Mouse (Mus musculus) C2C12 (cell line): Measurements from ENCODE around the gene Lrp1. TPM values are rescaled to one million over a fixed set of nuclear protein-coding genes. Genes with fewer than 3 reads are reported as not detected.

ENCODE experiments used
- H3K27me3 ChIP-seq: one replicate; pipeline ENCODE4 v1.6.1; 2011; ENCODE audit not compliant: control insufficient read depth, insufficient read depth, insufficient read length
- H3K36me3 ChIP-seq: one replicate; pipeline ENCODE4 v1.6.1; 2011; ENCODE audit not compliant: control insufficient read depth, insufficient read depth
- H3K4me3 ChIP-seq: one replicate; pipeline ENCODE4 v1.5.1; 2011; ENCODE audit warnings: mild to moderate bottlenecking, control low read depth; ENCODE audit not compliant: poor library complexity, insufficient read depth, severe bottlenecking
- H3K79me2 ChIP-seq: one replicate; pipeline ENCODE4 v1.6.1; 2011; ENCODE audit not compliant: control insufficient read depth, insufficient read depth
- H3K79me3 ChIP-seq: one replicate; pipeline ENCODE4 v1.6.1; 2011; ENCODE audit warnings: low read depth, control low read depth
- H3ac ChIP-seq: one replicate; pipeline ENCODE3; 2011; ENCODE audit warnings: low read depth; ENCODE audit not compliant: control insufficient read depth, insufficient read length
- CEBPB ChIP-seq: IDR thresholded peaks from one replicate; pipeline ENCODE4 v1.6.1; 2011; ENCODE audit warnings: low read depth, mild to moderate bottlenecking, control low read depth, moderate library complexity
- CTCF ChIP-seq: IDR thresholded peaks from one replicate; pipeline ENCODE4 v1.5.1; 2011; ENCODE audit not compliant: control insufficient read depth, insufficient read depth, insufficient read length
- FOSL1 ChIP-seq: IDR thresholded peaks from one replicate; pipeline ENCODE4 v1.8.0; 2011; ENCODE audit warnings: mild to moderate bottlenecking, low read length; ENCODE audit not compliant: poor library complexity, insufficient read depth, severe bottlenecking
- MAX ChIP-seq: IDR thresholded peaks from one replicate; pipeline ENCODE4 v1.6.1; 2011; ENCODE audit warnings: mild to moderate bottlenecking, control low read depth
- MYOD1 ChIP-seq: IDR thresholded peaks from one replicate; pipeline ENCODE4 v1.6.1; 2011; ENCODE audit warnings: low read depth; ENCODE audit not compliant: control insufficient read depth, insufficient read length
- MYOG ChIP-seq: IDR thresholded peaks from one replicate; pipeline ENCODE4 v1.6.1; 2011; ENCODE audit not compliant: control insufficient read depth, insufficient read length; ENCODE audit errors: extremely low read depth
- USF1 ChIP-seq: IDR thresholded peaks from one replicate; pipeline ENCODE4 v1.6.1; 2011; ENCODE audit warnings: low read depth, mild to moderate bottlenecking, control low read depth, moderate library complexity
- polyA plus RNA-seq: library from polyadenylated mRNA; unstranded; fragments of >200 nt; fragmentation: generic; extraction: Trizol; gene quantifications from one replicate; pipeline ENCODE4 v1.2.1, GENCODE M21; 2012; ENCODE audit warnings: missing spikeins

Lrp1 gene
- polyA plus RNA-seq, 1 experiment = 190 TPM

DNA sequence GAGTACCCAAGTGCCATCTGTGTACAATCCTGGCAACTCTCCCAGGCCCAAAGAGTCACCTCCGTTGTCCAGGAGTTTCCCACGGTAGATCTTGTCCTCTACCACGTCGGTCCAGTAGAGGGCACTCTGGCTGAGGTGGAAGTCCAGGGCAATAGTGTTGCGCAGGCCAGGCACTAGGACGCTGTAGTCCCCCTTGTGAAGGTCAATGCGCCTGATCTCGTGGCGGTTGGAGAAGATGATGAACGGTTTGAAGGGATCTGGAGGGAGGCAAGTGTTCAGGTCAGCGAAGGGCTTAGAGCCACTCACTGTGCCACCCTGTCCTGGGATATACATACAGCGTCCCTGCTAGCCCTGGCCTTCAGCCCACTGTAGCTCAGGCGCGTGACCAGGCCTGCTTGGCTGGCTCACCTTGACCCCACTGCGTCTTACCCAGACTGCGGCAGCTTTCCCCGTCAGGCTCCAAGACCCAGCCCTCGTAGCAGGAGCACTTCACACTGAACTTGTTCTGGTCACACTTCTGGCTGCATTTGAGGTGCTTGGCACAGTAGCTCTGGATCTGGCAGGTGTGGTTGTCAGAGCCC lies 44.5 kb downstream of the Lrp1 start:
- Histone ChIP-seq H3K27me3 (no peaks in the 10 kb centered on the region), H3K36me3 (peaks cover 100% of the 10 kb centered on the region), H3ac (no peak overlapping the region), H3K4me3 (no peak overlapping the region), H3K79me2 (no peaks in the 10 kb centered on the region), H3K79me3 (peaks cover 3% of the 10 kb centered on the region)
- TF ChIP-seq CTCF (peak; percentile 75), FOSL1 (no peak), CEBPB (peak; percentile 24)

DNA sequence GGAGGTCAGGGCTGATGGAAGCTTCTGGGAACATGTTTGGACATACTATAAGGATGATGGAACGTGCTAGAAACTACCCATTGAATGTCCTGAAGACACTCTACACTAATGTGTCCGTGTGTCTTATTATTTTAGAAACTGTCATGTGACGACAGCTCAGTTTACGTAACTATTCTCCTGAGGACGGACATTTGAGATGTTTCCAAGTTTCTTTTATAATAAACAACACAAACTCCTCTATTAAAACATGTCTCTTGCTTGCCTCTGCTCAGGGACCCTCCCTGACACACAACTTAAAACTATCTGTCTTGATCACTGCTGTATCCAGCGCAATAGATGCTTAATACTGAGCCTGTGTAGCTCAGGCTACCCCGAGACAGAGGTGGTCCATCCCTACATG lies 45.2 kb downstream of the Lrp1 start:
- TF ChIP-seq USF1 (peak; percentile 11), MAX (no peak)
- Histone ChIP-seq H3K79me3 (peaks cover 3% of the 10 kb centered on the region), H3K36me3 (peaks cover 100% of the 10 kb centered on the region)

DNA sequence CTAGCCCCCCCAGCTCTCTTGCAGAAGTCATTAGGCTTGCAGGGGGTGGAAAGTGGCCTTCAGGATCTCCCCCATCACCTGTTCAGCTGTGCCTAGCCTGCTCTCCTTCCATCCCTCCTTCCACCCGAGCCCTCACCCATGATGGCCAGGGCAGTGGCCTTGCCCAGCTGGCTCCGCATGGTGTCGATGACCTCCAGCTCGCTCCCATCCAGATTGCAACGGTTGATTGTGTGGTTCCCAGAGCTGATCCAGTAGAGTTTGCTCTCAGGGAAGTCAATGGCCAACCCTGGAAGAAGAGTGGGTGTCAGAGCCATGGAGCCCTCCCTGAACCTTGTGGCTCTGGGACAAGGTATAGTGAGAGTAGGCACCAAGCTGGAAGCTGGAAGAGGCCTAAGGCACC lies 48.7 kb downstream of the Lrp1 start:
- Histone ChIP-seq H3K79me3 (peaks cover 2% of the 10 kb centered on the region), H3ac (no peak overlapping the region), H3K36me3 (peaks cover 98% of the 10 kb centered on the region), H3K27me3 (no peaks in the 10 kb centered on the region), H3K4me3 (no peak overlapping the region), H3K79me2 (no peaks in the 10 kb centered on the region)
- no peak for TF ChIP-seq FOSL1
- TF ChIP-seq CTCF = no peak
- TF ChIP-seq USF1 = no peak
- TF ChIP-seq CEBPB = no peak
- TF ChIP-seq MYOG = no peak
- no peak for TF ChIP-seq MYOD1
- TF ChIP-seq MAX = no peak

More for the DNA sequence above, 45.2 kb downstream of the Lrp1 start:
- Histone ChIP-seq H3K27me3 (no peaks in the 10 kb centered on the region), H3ac (no peak overlapping the region), H3K4me3 (no peak overlapping the region), H3K79me2 (no peaks in the 10 kb centered on the region)

DNA sequence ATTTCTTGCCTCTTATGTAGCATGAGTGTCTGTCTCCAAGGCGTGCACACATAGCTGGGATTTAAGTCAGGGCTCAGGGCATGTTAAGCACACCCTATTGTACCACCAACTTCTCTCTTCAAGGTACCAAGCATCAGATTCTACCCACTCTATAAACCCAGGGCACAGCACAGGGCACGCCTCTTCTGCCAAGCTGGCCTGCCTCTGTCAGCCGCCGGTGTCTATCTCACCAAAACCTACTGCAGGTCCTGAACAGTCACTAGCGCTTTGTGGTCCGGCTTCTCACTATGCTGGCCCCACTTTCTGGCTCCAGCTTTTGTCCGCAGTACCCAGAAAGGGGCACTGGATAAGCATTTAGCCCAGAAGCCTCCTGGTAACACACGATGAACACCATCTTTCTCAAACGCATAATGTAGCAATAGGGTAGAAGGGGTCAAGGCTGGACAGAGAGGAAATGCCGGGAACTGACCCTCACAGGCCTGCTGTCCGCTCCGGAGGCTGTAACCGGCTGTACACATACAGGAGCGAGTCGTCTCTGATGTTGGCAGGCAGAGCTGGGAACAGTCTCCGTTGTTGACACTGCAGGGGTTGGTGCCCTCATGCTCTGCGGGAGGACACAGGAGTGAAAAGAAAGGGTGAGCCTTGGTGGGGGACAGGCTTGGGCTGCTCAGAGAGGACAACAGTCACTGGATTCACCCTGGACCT lies 49.9 kb downstream of the Lrp1 start:
- H3ac ChIP-seq = no peak overlapping the region
- H3K27me3 ChIP-seq = no peaks in the 10 kb centered on the region
- H3K79me2 ChIP-seq = no peaks in the 10 kb centered on the region
- H3K79me3 ChIP-seq = no peaks in the 10 kb centered on the region
- H3K4me3 ChIP-seq = no peak overlapping the region
- H3K36me3 ChIP-seq = peaks cover 98% of the 10 kb centered on the region
- no peak for TF ChIP-seq USF1

DNA sequence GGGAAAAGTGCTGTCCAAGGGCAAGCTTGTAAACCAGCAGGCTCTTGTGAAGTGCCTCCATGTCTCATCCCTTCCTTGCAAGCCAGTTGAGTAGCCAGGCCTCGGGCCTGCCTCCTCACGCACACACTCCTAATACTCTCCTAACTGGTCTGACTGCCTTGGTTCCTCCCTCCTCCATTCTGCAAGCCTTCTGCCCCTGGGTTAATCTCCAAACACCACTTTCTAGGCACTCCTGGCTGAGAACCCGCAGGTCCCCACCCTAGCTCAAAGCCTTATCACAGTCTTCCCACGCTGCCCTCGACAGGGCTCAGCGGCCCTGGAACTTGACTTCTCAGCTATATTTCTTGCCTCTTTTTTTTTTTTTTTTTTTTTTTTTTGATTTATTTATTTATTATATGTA lies 50.6 kb downstream of the Lrp1 start:
- TF ChIP-seq MAX = no peak
- no peak for TF ChIP-seq CEBPB
- no peak for TF ChIP-seq USF1
- TF ChIP-seq MYOD1 = no peak
- no peak for TF ChIP-seq CTCF
- TF ChIP-seq FOSL1 = no peak
- TF ChIP-seq MYOG = no peak

DNA sequence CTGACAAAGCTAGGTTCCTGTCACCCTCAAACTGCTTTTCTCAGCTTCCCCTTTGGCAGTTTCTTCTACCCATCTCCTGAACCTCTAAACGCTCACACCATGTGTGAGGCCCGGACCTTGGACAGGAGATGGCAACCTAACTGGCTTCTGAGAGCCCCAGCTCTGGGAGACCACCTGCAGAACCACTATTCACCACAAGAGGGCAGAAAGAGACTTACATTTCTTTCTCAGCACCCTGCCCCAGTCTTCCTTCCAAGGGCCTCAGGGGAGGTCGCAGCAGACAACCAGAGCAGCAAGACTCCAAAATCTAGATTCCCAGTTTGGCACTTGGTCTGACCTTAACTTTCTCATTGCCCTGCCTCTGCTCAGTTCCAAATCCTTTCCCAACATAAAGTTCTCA lies 51.5 kb downstream of the Lrp1 start:
- H3ac ChIP-seq = no peak overlapping the region
- no peaks in the 10 kb centered on the region for H3K27me3 ChIP-seq
- no peak overlapping the region for H3K4me3 ChIP-seq
- no peaks in the 10 kb centered on the region for H3K79me3 ChIP-seq
- no peaks in the 10 kb centered on the region for H3K79me2 ChIP-seq
- H3K36me3 ChIP-seq = peaks cover 93% of the 10 kb centered on the region
- TF ChIP-seq FOSL1 (no peak), CTCF (peak; percentile 27)

More for the DNA sequence above, 50.6 kb downstream of the Lrp1 start:
- H3K36me3 ChIP-seq = peaks cover 95% of the 10 kb centered on the region
- H3K79me2 ChIP-seq = no peaks in the 10 kb centered on the region
- no peak overlapping the region for H3ac ChIP-seq
- H3K27me3 ChIP-seq = no peaks in the 10 kb centered on the region
- H3K4me3 ChIP-seq = no peak overlapping the region
- no peaks in the 10 kb centered on the region for H3K79me3 ChIP-seq
